Mouse (Mus musculus): Measurements from ENCODE around the gene Rab4b.

Rab4b gene

GRCm38 (mm10) chr7:27184964-27185363, 6.3 kb upstream of the Rab4b start:
- DNase-seq (ENCODE audit: low spot score in 2 of 2): no peak

GRCm38 (mm10) chr7:27182498-27182897, 3.8 kb upstream of the Rab4b start:
- no peak for DNase-seq (ENCODE audit: low spot score in 2 of 2)

- DNase-seq (ENCODE audit: low spot score in 2 of 2): no peak
Measured at GRCm38 (mm10) chr7:27180837-27181695, 2.4 kb upstream of the Rab4b start, which contains the start of the genes Gm21983 and Mia. TSS of gene Gm21983 (minus strand) at chr7:27181086. TSS of gene Mia (minus strand) at chr7:27181157.

- no peak for DNase-seq (ENCODE audit: low spot score in 2 of 2)
Measured at GRCm38 (mm10) chr7:27180036-27180435, 1.3 kb upstream of the Rab4b start.

- no peak for DNase-seq (ENCODE audit: low spot score in 2 of 2)
Measured at GRCm38 (mm10) chr7:27179217-27179918, 672 bp upstream of the Rab4b start.

- DNase-seq (ENCODE audit: low spot score in 2 of 2): no peak
Measured at GRCm38 (mm10) chr7:27177942-27178323, 763 bp downstream of the Rab4b start.

- no peak for DNase-seq (ENCODE audit: low spot score in 2 of 2)
Measured at GRCm38 (mm10) chr7:27174896-27175295, 3.8 kb downstream of the Rab4b start.

GRCm38 (mm10) chr7:27174496-27174895, 4.2 kb downstream of the Rab4b start:
- no peak for DNase-seq (ENCODE audit: low spot score in 2 of 2)

GRCm38 (mm10) chr7:27170981-27171380, 7.7 kb downstream of the Rab4b start:
- DNase-seq (ENCODE audit: low spot score in 2 of 2): no peak

GRCm38 (mm10) chr7:27168371-27168770, 10.3 kb downstream of the Rab4b start:
- DNase-seq (ENCODE audit: low spot score in 2 of 2): no peak

GRCm38 (mm10) chr7:27167475-27168094, 11.1 kb downstream of the Rab4b start:
- no peak for DNase-seq (ENCODE audit: low spot score in 2 of 2)

GRCm38 (mm10) chr7:27166614-27167474, 11.9 kb downstream of the Rab4b start, which contains the start of gene Egln2:
TSS of gene Egln2 (minus strand) at chr7:27166802.
- peak; percentile 91 to 92 for DNase-seq (ENCODE audit: low spot score in 2 of 2)

- DNase-seq (ENCODE audit: low spot score in 2 of 2): peak; percentile 59 to 60
Measured at GRCm38 (mm10) chr7:27166229-27166613, 12.5 kb downstream of the Rab4b start.

GRCm38 (mm10) chr7:27165696-27166095, 13.0 kb downstream of the Rab4b start:
- DNase-seq (ENCODE audit: low spot score in 2 of 2): no peak

- no peak for DNase-seq (ENCODE audit: low spot score in 2 of 2)
Measured at GRCm38 (mm10) chr7:27165007-27165655, 13.6 kb downstream of the Rab4b start.

- DNase-seq (ENCODE audit: low spot score in 2 of 2): no peak
Measured at GRCm38 (mm10) chr7:27164112-27164947, 14.4 kb downstream of the Rab4b start.

- DNase-seq (ENCODE audit: low spot score in 2 of 2): no peak
Measured at GRCm38 (mm10) chr7:27163450-27163805, 15.3 kb downstream of the Rab4b start.

- no peak for DNase-seq (ENCODE audit: low spot score in 2 of 2)
Measured at GRCm38 (mm10) chr7:27162780-27163449, 15.8 kb downstream of the Rab4b start.

- DNase-seq (ENCODE audit: low spot score in 2 of 2): no peak
Measured at GRCm38 (mm10) chr7:27161744-27162143, 17.0 kb downstream of the Rab4b start.

- DNase-seq (ENCODE audit: low spot score in 2 of 2): no peak
Measured at GRCm38 (mm10) chr7:27160921-27161320, 17.8 kb downstream of the Rab4b start.

Data from frontal cortex, postnatal 25 days (tissue).